Mouse (Mus musculus) hindbrain, embryonic 16.5 days (tissue): ENCODE measurements around the gene Smim22. TPM values are rescaled to one million over a fixed set of nuclear protein-coding genes. Genes with fewer than 3 reads are reported as not detected.
A peak's percentile ranks its signal among the peaks of the same experiment; 100 is the strongest.

Experiments
- ATAC-seq: fragments of 200-750 bp; cut with Nextera tagmentation; 2 replicates; pipeline ENCODE4 v1.8.0; 2017; ENCODE audit warnings: moderate TSS enrichment, moderate library complexity
- H3K27ac ChIP-seq: fragments of 300-500 bp; sonication (generic); 2 replicates; pipeline ENCODE4 v1.5.1; 2014; ENCODE audit warnings: low read depth, mild to moderate bottlenecking, control low read depth, low read length, moderate library complexity
- H3K27me3 ChIP-seq: fragments of 300-500 bp; sonication (generic); replicated peaks from 2 replicates; pipeline ENCODE4 v1.6.1; 2014; ENCODE audit warnings: low read length; ENCODE audit not compliant: control insufficient read depth, insufficient read depth
- H3K36me3 ChIP-seq: fragments of 300-500 bp; sonication (generic); 2 replicates; pipeline ENCODE4 v1.6.1; 2014; ENCODE audit warnings: mild to moderate bottlenecking, low read length, moderate library complexity, mixed read lengths; ENCODE audit not compliant: control insufficient read depth, insufficient read depth
- H3K4me1 ChIP-seq: fragments of 300-500 bp; sonication (generic); 2 replicates; pipeline ENCODE4 v1.6.1; 2014; ENCODE audit warnings: low read depth, low read length; ENCODE audit not compliant: control insufficient read depth, insufficient read depth
- H3K4me2 ChIP-seq: fragments of 300-500 bp; sonication (generic); 2 replicates; pipeline ENCODE4 v1.6.1; 2014; ENCODE audit warnings: mild to moderate bottlenecking, low read length, control low read depth, moderate library complexity
- H3K4me3 ChIP-seq: fragments of 300-500 bp; sonication (generic); 2 replicates; pipeline ENCODE4 v1.5.1; 2014; ENCODE audit warnings: mild to moderate bottlenecking, low read length, control low read depth, moderate library complexity
- H3K9ac ChIP-seq: fragments of 300-500 bp; sonication (generic); 2 replicates; pipeline ENCODE4 v1.6.1; 2014; ENCODE audit warnings: low read depth, mild to moderate bottlenecking, control low read depth, low read length, moderate library complexity
- H3K9me3 ChIP-seq: fragments of 300-500 bp; sonication (generic); 2 replicates; pipeline ENCODE4 v1.6.1; 2014; ENCODE audit warnings: mild to moderate bottlenecking, low read length, moderate library complexity; ENCODE audit not compliant: control insufficient read depth
- WGBS: fragments of 180-500 bp; shearing (Covaris S2); extraction: QIAGEN DNeasy Blood & Tissue Kit; methylation state at CpG from one replicate; pipeline ENCODE4 v1.1.7; 2014; 5-methylcytosine and 5-hydroxymethylcytosine counted together
- polyA plus RNA-seq: library from polyadenylated mRNA; unstranded; fragments of >200 nt; fragmentation: Nextera tagmentation; extraction: Ambion mirVana; gene quantifications from 2 replicates; pipeline ENCODE4 v1.2.1, GENCODE M21; 2015

Smim22 gene
- 4.0 and 4.2 TPM in 2 replicates for polyA plus RNA-seq

DNA sequence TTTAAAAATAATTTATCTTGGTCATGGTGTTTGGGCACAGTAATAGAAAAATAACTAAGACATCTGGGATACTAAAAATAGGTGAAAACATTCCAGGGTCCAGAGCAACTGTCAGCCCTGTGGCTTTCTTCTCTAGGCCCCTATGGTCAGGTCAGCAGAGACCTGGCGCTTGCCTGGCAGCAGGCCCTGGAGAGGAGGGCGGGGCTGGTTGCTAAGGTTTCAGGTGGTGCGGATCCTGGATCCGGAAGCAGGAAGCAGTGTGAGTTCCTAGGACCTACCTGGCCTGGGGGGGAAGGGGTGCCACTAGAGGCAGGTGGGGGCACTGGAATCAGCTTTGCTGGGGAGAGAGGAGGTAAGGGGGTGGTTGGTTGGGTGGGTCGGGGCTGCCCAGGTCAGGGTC lies at the start of gene Smim22:
Gene Smim22 (plus strand): TSS at position 222 of the 400 bp plus-strand sequence.
- ATAC-seq = no peak
- Histone ChIP-seq H3K36me3 (no peaks in the 10 kb centered on the region), H3K4me2 (no peak within 1 kb of the TSS), H3K9me3 (no peaks in the 10 kb centered on the region), H3K4me1 (peaks cover 3% of the 10 kb centered on the region), H3K27me3 (no peaks in the 10 kb centered on the region), H3K9ac (no peak within 1 kb of the TSS), H3K27ac (no peak within 1 kb of the TSS), H3K4me3 (no peak within 1 kb of the TSS)
- WGBS = 59% methylated on average over 5 of the region's 5 CpGs

- ATAC-seq = 0 out of 2 replicates have a peak, but pooled peaks have one; percentile 34
- no peak overlapping the region for H3K4me3 ChIP-seq
- no peak overlapping the region for H3K27ac ChIP-seq
- peaks cover 23% of the 10 kb centered on the region for H3K36me3 ChIP-seq
- no peaks in the 10 kb centered on the region for H3K9me3 ChIP-seq
- H3K4me1 ChIP-seq = peaks cover 4% of the 10 kb centered on the region
- no peaks in the 10 kb centered on the region for H3K27me3 ChIP-seq
- H3K4me2 ChIP-seq = no peak overlapping the region
- H3K9ac ChIP-seq = no peak overlapping the region
- WGBS = 87% methylated on average over 3 of the region's 3 CpGs
These were observed 49.6 kb upstream of the Smim22 start for GRCm38 (mm10) chr16:4957446-4957845.

- H3K27me3 ChIP-seq = no peaks in the 10 kb centered on the region
- 84% methylated on average over 8 of the region's 8 CpGs for WGBS
- no peak for ATAC-seq
- H3K4me1 ChIP-seq = peaks cover 18% of the 10 kb centered on the region
- no peaks in the 10 kb centered on the region for H3K9me3 ChIP-seq
- H3K27ac ChIP-seq = no peak overlapping the region
- peaks cover 6% of the 10 kb centered on the region; the same call in 1 of the 2 replicates for H3K36me3 ChIP-seq
- H3K4me2 ChIP-seq = no peak overlapping the region
- no peak overlapping the region for H3K4me3 ChIP-seq
- no peak overlapping the region for H3K9ac ChIP-seq
These were observed 46.8 kb upstream of the Smim22 start for GRCm38 (mm10) chr16:4960260-4960659.

GRCm38 (mm10) chr16:4963346-4963745 lies 43.7 kb upstream of the Smim22 start:
- peak overlapping the region; percentile 81 for H3K4me2 ChIP-seq
- H3K36me3 ChIP-seq = no peaks in the 10 kb centered on the region
- WGBS = 48% methylated on average over 9 of the region's 9 CpGs
- no peak overlapping the region for H3K27ac ChIP-seq
- peaks cover 19% of the 10 kb centered on the region for H3K4me1 ChIP-seq
- H3K4me3 ChIP-seq = peak overlapping the region; percentile 88
- peak overlapping the region; percentile 87 for H3K9ac ChIP-seq
- no peaks in the 10 kb centered on the region for H3K9me3 ChIP-seq
- no peak for ATAC-seq
- no peaks in the 10 kb centered on the region for H3K27me3 ChIP-seq

DNA sequence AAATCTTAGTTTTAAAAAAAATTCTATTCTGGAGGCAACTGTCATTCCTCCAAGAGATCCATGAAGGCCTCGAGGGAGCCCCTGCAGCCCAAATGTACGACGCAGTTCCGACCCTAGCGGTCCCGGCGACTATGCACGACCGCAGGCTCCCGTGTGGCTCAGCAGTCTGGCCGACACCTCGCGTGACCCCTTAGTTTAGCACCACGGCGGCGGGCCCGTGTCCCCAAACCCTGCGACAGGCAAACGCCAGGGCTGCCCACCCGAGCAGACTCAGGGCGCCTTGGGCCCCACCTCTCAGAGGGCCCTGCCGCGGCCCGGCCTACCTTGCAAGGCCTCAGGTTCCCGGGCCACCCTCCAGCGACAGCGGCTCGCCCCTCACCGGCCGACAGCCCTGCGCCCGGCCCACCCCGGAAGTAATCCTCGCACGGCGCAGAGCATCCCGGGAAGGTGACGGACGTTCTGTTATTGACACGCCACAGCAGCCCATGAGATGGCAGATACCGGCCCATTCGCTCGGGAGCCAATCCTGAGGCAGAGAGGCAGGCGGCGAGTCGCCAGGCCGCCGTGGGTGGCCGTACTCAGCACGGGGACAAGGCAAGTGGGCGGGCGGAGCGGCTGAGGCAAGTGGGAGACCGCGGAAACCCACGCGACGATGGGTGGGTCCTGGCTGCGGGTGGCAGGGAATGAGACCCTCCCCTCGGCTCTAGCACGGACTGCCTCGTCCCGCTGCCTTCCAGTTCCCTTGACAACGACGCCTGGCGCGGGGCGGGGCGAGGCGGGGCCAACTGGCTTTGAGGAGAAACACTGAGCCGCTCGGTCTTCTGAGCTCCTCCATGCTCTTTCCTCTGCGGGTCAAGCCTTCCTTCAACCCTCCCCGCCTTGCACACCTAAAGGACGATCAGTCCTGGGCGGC lies 43.0 kb upstream of the Smim22 start, which contains the start of gene Anks3:
Gene Anks3 (minus strand): TSS at position 409 of the 913 bp plus-strand sequence.
- H3K4me2 ChIP-seq = peak within 1 kb of the TSS; percentile 81
- H3K4me3 ChIP-seq = peak within 1 kb of the TSS; percentile 88
- peak within 1 kb of the TSS; percentile 87 for H3K9ac ChIP-seq
- peaks cover 19% of the 10 kb centered on the region for H3K4me1 ChIP-seq
- H3K36me3 ChIP-seq = no peaks in the 10 kb centered on the region
- H3K9me3 ChIP-seq = no peaks in the 10 kb centered on the region
- under 1% methylated on average over 65 of the region's 76 CpGs for WGBS
- H3K27me3 ChIP-seq = no peaks in the 10 kb centered on the region
- peak within 1 kb of the TSS; percentile 83 for H3K27ac ChIP-seq
- peak; percentile 99 for ATAC-seq

DNA sequence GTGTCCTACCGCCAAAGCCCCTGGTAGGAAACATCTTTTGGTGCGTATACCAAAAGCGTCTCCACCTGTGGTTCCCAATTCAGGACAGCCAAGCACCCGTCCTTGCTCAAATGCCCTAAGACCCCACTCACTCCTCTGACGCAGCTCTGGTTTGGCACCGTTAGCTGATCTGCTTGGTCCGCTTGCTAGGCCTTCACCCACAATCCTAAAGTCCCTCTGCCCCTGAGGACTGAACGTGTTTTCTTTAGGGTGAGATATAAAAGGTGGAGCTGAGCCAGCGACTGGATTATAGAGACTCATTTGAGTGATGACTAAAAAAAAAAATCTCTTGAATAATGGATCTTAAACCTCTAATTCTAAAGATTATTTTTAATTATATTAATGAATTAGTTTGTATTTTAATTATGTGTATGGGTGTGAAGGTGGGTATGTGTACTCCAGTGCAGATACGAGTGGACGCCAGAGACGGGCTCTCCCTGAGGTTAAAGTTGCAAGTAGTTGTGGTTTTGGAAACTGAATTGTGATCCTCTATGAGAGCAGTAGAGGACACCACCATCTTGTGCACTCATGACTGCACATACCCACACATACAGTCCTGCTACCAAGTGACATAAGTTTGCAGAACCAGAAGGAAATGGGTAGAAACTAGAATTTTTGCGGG lies 42.2 kb upstream of the Smim22 start:
- Histone ChIP-seq H3K9me3 (no peaks in the 10 kb centered on the region), H3K9ac (peak overlapping the region; percentile 87), H3K36me3 (no peaks in the 10 kb centered on the region), H3K27me3 (no peaks in the 10 kb centered on the region), H3K4me3 (peak overlapping the region; percentile 88), H3K4me2 (peak overlapping the region; percentile 81), H3K27ac (peak overlapping the region; percentile 83), H3K4me1 (peaks cover 19% of the 10 kb centered on the region)
- WGBS = 23% methylated on average over 13 of the region's 13 CpGs
- no peak for ATAC-seq

DNA sequence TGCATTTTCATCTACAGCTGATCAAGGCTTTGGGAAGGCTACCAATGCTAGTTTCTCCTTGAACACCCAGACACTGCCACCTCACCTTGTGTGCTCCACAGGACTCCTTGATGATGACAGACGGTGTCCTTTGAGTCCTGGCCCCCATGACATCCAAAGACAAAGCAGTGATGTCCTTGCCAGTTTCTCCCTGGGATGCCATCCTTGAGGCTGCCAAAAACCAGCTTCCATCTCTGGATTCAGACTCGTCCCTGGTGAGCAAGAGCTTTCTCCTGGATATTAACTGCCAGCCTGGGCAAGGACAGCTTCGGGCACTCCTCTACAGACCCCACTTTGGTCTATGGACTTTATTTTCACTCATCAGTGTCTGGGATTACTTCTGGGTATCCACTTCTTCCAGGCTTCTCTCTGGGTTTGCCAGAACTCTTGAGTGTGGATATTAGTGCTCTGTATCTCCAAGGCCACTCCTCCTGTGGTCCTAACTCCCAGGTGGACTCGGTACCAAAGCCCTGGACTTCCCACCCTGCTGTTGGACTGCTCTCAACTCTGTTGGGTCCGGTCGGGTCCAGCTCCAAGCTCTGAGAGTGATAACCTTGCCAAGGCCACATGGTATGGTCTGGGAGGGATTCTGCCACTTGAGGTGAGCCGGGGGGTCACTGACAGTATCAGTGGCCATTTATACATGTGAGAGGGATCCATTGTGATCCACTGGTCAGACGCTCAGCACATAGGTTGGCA lies 41.5 kb upstream of the Smim22 start:
- no peaks in the 10 kb centered on the region for H3K9me3 ChIP-seq
- H3K4me1 ChIP-seq = peaks cover 19% of the 10 kb centered on the region
- H3K27ac ChIP-seq = no peak overlapping the region
- no peak overlapping the region for H3K4me3 ChIP-seq
- no peaks in the 10 kb centered on the region for H3K27me3 ChIP-seq
- no peak overlapping the region for H3K9ac ChIP-seq
- 86% methylated on average over 8 of the region's 8 CpGs for WGBS
- ATAC-seq = no peak
- peak overlapping the region; percentile 81; the same call in 1 of the 2 replicates for H3K4me2 ChIP-seq
- H3K36me3 ChIP-seq = no peaks in the 10 kb centered on the region

GRCm38 (mm10) chr16:4968426-4968825 lies 38.7 kb upstream of the Smim22 start:
- H3K4me3 ChIP-seq = no peak overlapping the region
- no peaks in the 10 kb centered on the region for H3K27me3 ChIP-seq
- ATAC-seq = no peak
- no peaks in the 10 kb centered on the region for H3K36me3 ChIP-seq
- peaks cover 6% of the 10 kb centered on the region for H3K4me1 ChIP-seq
- 83% methylated on average over 3 of the region's 3 CpGs for WGBS
- H3K27ac ChIP-seq = no peak overlapping the region
- H3K4me2 ChIP-seq = no peak overlapping the region
- no peak overlapping the region for H3K9ac ChIP-seq
- H3K9me3 ChIP-seq = no peaks in the 10 kb centered on the region
